Mouse (Mus musculus): ENCODE measurements around the gene Kxd1. TPM values are rescaled to one million over a fixed set of nuclear protein-coding genes. Genes with fewer than 3 reads are reported as not detected.
A peak's percentile ranks its signal among the peaks of the same experiment; 100 is the strongest.

Gene Kxd1
- polyA plus RNA-seq, 1 experiment: 60.6 TPM

GRCm38 (mm10) chr8:70495001-70495770 lies 32.6 kb downstream of the Kxd1 start:
- DNase-seq (ENCODE audit: extremely low spot score in 1 of 2, low spot score in 1 of 2): no peak

GRCm38 (mm10) chr8:70494416-70494945 lies 33.3 kb downstream of the Kxd1 start:
- DNase-seq (ENCODE audit: extremely low spot score in 1 of 2, low spot score in 1 of 2): no peak

GRCm38 (mm10) chr8:70493692-70494415 lies 33.9 kb downstream of the Kxd1 start:
- DNase-seq (ENCODE audit: extremely low spot score in 1 of 2, low spot score in 1 of 2): no peak

GRCm38 (mm10) chr8:70492664-70493640 lies 34.8 kb downstream of the Kxd1 start, which contains the start of gene Crlf1:
Crlf1 (plus strand) TSS chr8:70493158.
- no peak for DNase-seq (ENCODE audit: extremely low spot score in 1 of 2, low spot score in 1 of 2)

GRCm38 (mm10) chr8:70490880-70491495 lies 36.8 kb downstream of the Kxd1 start:
- no peak for DNase-seq (ENCODE audit: extremely low spot score in 1 of 2, low spot score in 1 of 2)

- no peak for DNase-seq (ENCODE audit: extremely low spot score in 1 of 2, low spot score in 1 of 2)
Observed at GRCm38 (mm10) chr8:70490061-70490879, 37.5 kb downstream of the Kxd1 start.

- no peak for DNase-seq (ENCODE audit: extremely low spot score in 1 of 2, low spot score in 1 of 2)
Observed at GRCm38 (mm10) chr8:70489576-70489975, 38.2 kb downstream of the Kxd1 start.

- DNase-seq (ENCODE audit: extremely low spot score in 1 of 2, low spot score in 1 of 2): no peak
Observed at GRCm38 (mm10) chr8:70488931-70489470, 38.8 kb downstream of the Kxd1 start.

- no peak for DNase-seq (ENCODE audit: extremely low spot score in 1 of 2, low spot score in 1 of 2)
Observed at GRCm38 (mm10) chr8:70487993-70488796, 39.6 kb downstream of the Kxd1 start.

GRCm38 (mm10) chr8:70486941-70487520 lies 40.7 kb downstream of the Kxd1 start, which contains the start of gene Tmem59l:
Tmem59l (minus strand) TSS chr8:70487358.
- peak in 1 of 2 experiments; percentile 70 for DNase-seq (ENCODE audit: extremely low spot score in 1 of 2, low spot score in 1 of 2)

- no peak for DNase-seq (ENCODE audit: extremely low spot score in 1 of 2, low spot score in 1 of 2)
Observed at GRCm38 (mm10) chr8:70486191-70486681, 41.5 kb downstream of the Kxd1 start.

- no peak for DNase-seq (ENCODE audit: extremely low spot score in 1 of 2, low spot score in 1 of 2)
Observed at GRCm38 (mm10) chr8:70482943-70483342, 44.8 kb downstream of the Kxd1 start.

GRCm38 (mm10) chr8:70481908-70482307 lies 45.8 kb downstream of the Kxd1 start:
- DNase-seq (ENCODE audit: extremely low spot score in 1 of 2, low spot score in 1 of 2): peak; percentile 78 to 83

GRCm38 (mm10) chr8:70477269-70477982 lies 50.3 kb downstream of the Kxd1 start:
- no peak for DNase-seq (ENCODE audit: extremely low spot score in 1 of 2, low spot score in 1 of 2)

- peak; percentile 80 to 90 for DNase-seq (ENCODE audit: extremely low spot score in 1 of 2, low spot score in 1 of 2)
Observed at GRCm38 (mm10) chr8:70476333-70477268, 51.2 kb downstream of the Kxd1 start, which contains the start of gene Klhl26. Klhl26 (minus strand) TSS chr8:70476968.

- no peak for DNase-seq (ENCODE audit: extremely low spot score in 1 of 2, low spot score in 1 of 2)
Observed at GRCm38 (mm10) chr8:70471856-70472255, 55.9 kb downstream of the Kxd1 start.

Data from frontal cortex, adult 2 months (tissue).